Mouse (Mus musculus) small intestine, adult 2 months (tissue): Measurements from ENCODE around the gene Hoxb1. TPM values are rescaled to one million over a fixed set of nuclear protein-coding genes. Genes with fewer than 3 reads are reported as not detected.
A peak's percentile ranks its signal among the peaks of the same experiment; 100 is the strongest.

Experiments used
- H3K27ac ChIP-seq: fragments of 200-500 bp; 2 replicates; pipeline ENCODE4 v1.5.1; 2012; ENCODE audit warnings: low read depth, low read length, control low read depth, inconsistent platforms; ENCODE audit not compliant: insufficient read depth
- H3K27me3 ChIP-seq: fragments of 200-500 bp; 2 replicates; pipeline ENCODE4 v1.6.1; 2012; ENCODE audit warnings: mild to moderate bottlenecking, moderate library complexity, low read length, inconsistent platforms; ENCODE audit not compliant: control insufficient read depth, insufficient read depth
- H3K36me3 ChIP-seq: fragments of 200-500 bp; 2 replicates; pipeline ENCODE4 v1.6.1; 2012; ENCODE audit warnings: mild to moderate bottlenecking, low read length, control low read depth, inconsistent platforms; ENCODE audit not compliant: control insufficient read depth, insufficient read depth
- H3K4me1 ChIP-seq: fragments of 200-500 bp; 2 replicates; pipeline ENCODE4 v1.6.1; 2012; ENCODE audit warnings: low read length, inconsistent platforms, mixed read lengths; ENCODE audit not compliant: control insufficient read depth, insufficient read depth, insufficient read length
- H3K4me3 ChIP-seq: fragments of 200-500 bp; 2 replicates; pipeline ENCODE4 v1.5.1; 2012; ENCODE audit warnings: low read depth, mild to moderate bottlenecking, control low read depth, inconsistent platforms, low read length, moderate library complexity
- CTCF ChIP-seq: fragments of 200-500 bp; IDR thresholded peaks from 2 replicates; pipeline ENCODE4 v1.5.1; 2012; ENCODE audit warnings: low read depth, mild to moderate bottlenecking, control low read depth, inconsistent platforms, low read length, moderate library complexity, mixed read lengths; ENCODE audit not compliant: insufficient replicate concordance, insufficient read length; ENCODE audit errors: extremely low read depth
- POLR2A ChIP-seq: fragments of 200-500 bp; IDR thresholded peaks from 2 replicates; pipeline ENCODE4 v1.6.1; 2012; ENCODE audit warnings: low read depth, mild to moderate bottlenecking, control low read depth, inconsistent platforms, low read length, moderate library complexity
- WGBS: fragments of 180-500 bp; shearing (Covaris S2); methylation state at CpG from one replicate; pipeline ENCODE4 v1.1.7; 2018; 5-methylcytosine and 5-hydroxymethylcytosine counted together
- polyA plus RNA-seq: library from polyadenylated mRNA; depleted of rRNA; stranded (reverse); fragments of >200 nt; gene quantifications from 2 replicates; pipeline ENCODE4 v1.2.3, GENCODE M21; 2012

Hoxb1 gene
- polyA plus RNA-seq, 1 experiment = not detected

- 57% methylated on average over 14 of the region's 14 CpGs for WGBS
- peaks cover 42% of the 10 kb centered on the region for H3K27me3 ChIP-seq
- H3K4me3 ChIP-seq = no peak overlapping the region
- H3K36me3 ChIP-seq = no peaks in the 10 kb centered on the region; the same call in 1 of the 2 replicates
- TF ChIP-seq CTCF = no peak
- no peak for TF ChIP-seq POLR2A
- H3K4me1 ChIP-seq = no peaks in the 10 kb centered on the region; the same call in 1 of the 2 replicates
- peak overlapping the region; percentile 40; the same call in 1 of the 2 replicates for H3K27ac ChIP-seq
Observed at GRCm38 (mm10) chr11:96349491-96350340, 15.8 kb upstream of the Hoxb1 start.

- TF ChIP-seq CTCF = no peak
- no peak for TF ChIP-seq POLR2A
- 58% methylated on average over 2 of the region's 2 CpGs for WGBS
- Histone ChIP-seq H3K4me3 (no peak within 1 kb of the TSS), H3K36me3 (no peaks in the 10 kb centered on the region; the same call in 1 of the 2 replicates), H3K27ac (peak within 1 kb of the TSS; percentile 40), H3K27me3 (peaks cover 46% of the 10 kb centered on the region), H3K4me1 (no peaks in the 10 kb centered on the region; the same call in 1 of the 2 replicates)
Observed at GRCm38 (mm10) chr11:96350341-96350624, 15.3 kb upstream of the Hoxb1 start, which contains the start of gene Hoxb2. Hoxb2 (plus strand) TSS chr11:96350525.

GRCm38 (mm10) chr11:96350791-96351190 lies 14.8 kb upstream of the Hoxb1 start:
- Histone ChIP-seq H3K27me3 (peaks cover 41% of the 10 kb centered on the region), H3K36me3 (no peaks in the 10 kb centered on the region; the same call in 1 of the 2 replicates), H3K4me3 (no peak overlapping the region), H3K27ac (peak overlapping the region; percentile 35; the same call in 1 of the 2 replicates), H3K4me1 (no peaks in the 10 kb centered on the region; the same call in 1 of the 2 replicates)
- TF ChIP-seq POLR2A (no peak), CTCF (no peak)
- WGBS = 70% methylated on average over 2 of the region's 2 CpGs

GRCm38 (mm10) chr11:96351312-96351711 lies 14.2 kb upstream of the Hoxb1 start:
- 50% methylated on average over 11 of the region's 11 CpGs for WGBS
- peak overlapping the region; percentile 35 for H3K27ac ChIP-seq
- no peak overlapping the region for H3K4me3 ChIP-seq
- no peak for TF ChIP-seq POLR2A
- TF ChIP-seq CTCF = no peak
- no peaks in the 10 kb centered on the region; the same call in 1 of the 2 replicates for H3K36me3 ChIP-seq
- H3K27me3 ChIP-seq = peaks cover 38% of the 10 kb centered on the region
- H3K4me1 ChIP-seq = no peaks in the 10 kb centered on the region

- 19% methylated on average over 22 of the region's 22 CpGs for WGBS
- H3K4me3 ChIP-seq = peak overlapping the region; percentile 66
Observed at GRCm38 (mm10) chr11:96351831-96352230, 13.7 kb upstream of the Hoxb1 start.

GRCm38 (mm10) chr11:96352691-96353521 lies 12.6 kb upstream of the Hoxb1 start:
- no peak for TF ChIP-seq CTCF
- TF ChIP-seq POLR2A = no peak
- WGBS = 2% methylated on average over 75 of the region's 75 CpGs
- H3K36me3 ChIP-seq = no peaks in the 10 kb centered on the region; the same call in 1 of the 2 replicates
- H3K27me3 ChIP-seq = peaks cover 38% of the 10 kb centered on the region
- H3K27ac ChIP-seq = peak overlapping the region; percentile 87
- no peaks in the 10 kb centered on the region for H3K4me1 ChIP-seq
- peak overlapping the region; percentile 58 for H3K4me3 ChIP-seq

More at GRCm38 (mm10) chr11:96351831-96352230, 13.7 kb upstream of the Hoxb1 start:
- Histone ChIP-seq H3K36me3 (no peaks in the 10 kb centered on the region; the same call in 1 of the 2 replicates), H3K4me1 (no peaks in the 10 kb centered on the region), H3K27me3 (peaks cover 38% of the 10 kb centered on the region), H3K27ac (peak overlapping the region; percentile 87)
- TF ChIP-seq POLR2A (no peak; the same call in 1 of the 2 replicates), CTCF (no peak)

GRCm38 (mm10) chr11:96353522-96353841 lies 12.1 kb upstream of the Hoxb1 start:
- H3K4me3 ChIP-seq = peak overlapping the region; percentile 58
- H3K36me3 ChIP-seq = no peaks in the 10 kb centered on the region; the same call in 1 of the 2 replicates
- H3K27me3 ChIP-seq = peaks cover 38% of the 10 kb centered on the region
- WGBS = 18% methylated on average over 14 of the region's 14 CpGs
- H3K27ac ChIP-seq = peak overlapping the region; percentile 87
- TF ChIP-seq POLR2A (no peak), CTCF (no peak)
- H3K4me1 ChIP-seq = no peaks in the 10 kb centered on the region
